Mouse (Mus musculus): Measurements from ENCODE around the gene Gm26602. TPM values are rescaled to one million over a fixed set of nuclear protein-coding genes. Genes with fewer than 3 reads are reported as not detected.
A peak's percentile ranks its signal among the peaks of the same experiment; 100 is the strongest.

Gene Gm26602
- polyA plus RNA-seq, 1 experiment from 2014 or later: 35.1 TPM

DNA sequence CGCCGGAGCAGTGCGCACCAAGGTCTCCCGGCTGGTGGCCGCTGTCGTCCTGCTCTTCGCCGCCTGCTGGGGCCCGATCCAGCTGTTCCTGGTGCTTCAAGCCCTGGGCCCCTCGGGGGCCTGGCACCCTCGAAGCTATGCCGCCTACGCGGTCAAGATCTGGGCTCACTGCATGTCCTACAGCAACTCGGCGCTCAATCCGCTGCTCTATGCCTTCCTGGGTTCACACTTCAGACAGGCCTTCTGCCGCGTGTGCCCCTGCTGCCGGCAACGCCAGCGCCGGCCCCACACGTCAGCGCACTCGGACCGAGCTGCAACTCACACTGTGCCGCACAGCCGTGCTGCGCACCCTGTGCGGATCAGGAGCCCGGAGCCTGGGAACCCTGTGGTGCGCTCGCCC is 10.9 kb downstream of the Gm26602 start:
- Histone ChIP-seq H3K4me3 (replicated peaks) (peak overlapping the region; percentile 24), H3K27me3 (peaks cover 71% of the 10 kb centered on the region), H3K4me1 (peaks cover 48% of the 10 kb centered on the region), H3K36me3 (replicated peaks) (no peaks in the 10 kb centered on the region), H3K9me3 (no peaks in the 10 kb centered on the region), H3K27ac (no peak overlapping the region), H3K9ac (no peak overlapping the region; the same call in 1 of the 2 replicates), H3K4me2 (peak overlapping the region; percentile 38)
- WGBS: under 1% methylated on average over 34 of the region's 34 CpGs
- ATAC-seq (ENCODE audit: low FRiP score): no peak

DNA sequence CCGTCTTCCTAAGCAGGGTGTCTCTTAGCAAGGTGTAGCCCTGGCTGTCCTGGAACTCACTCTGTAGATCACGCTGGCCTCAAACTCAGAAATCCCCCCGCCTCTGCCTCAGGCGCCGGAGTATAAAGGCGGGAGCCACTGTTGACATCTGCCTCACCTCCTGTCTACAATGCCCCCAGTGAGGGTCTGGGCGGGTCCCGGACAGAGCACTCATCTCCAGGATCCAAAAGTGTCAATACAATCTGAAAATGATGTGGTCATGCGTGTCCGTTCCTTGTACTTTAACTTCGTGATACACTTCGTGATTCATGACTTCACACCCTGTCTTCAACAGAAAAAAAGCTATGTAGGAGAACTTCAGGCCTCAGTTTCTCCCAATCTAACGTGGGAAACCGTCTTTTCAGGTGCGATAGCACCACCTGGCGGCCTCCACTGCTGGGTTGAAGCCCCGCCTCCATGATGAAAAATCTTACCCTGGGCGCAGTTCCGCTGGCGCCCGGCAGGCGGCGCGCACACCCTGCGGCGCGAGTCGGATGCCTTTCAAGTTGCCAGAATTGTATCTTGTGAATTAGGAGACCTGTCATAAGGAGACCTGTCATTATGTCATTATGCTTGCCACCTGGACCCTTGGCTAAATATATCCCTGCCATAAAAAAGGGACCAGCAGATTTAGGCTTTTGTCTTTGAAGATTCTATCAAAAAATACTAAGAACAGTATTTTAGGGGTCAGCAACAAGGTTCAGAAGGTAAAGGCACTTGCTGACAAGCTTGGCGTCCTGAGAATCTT is 14.5 kb downstream of the Gm26602 start:
- H3K27me3 ChIP-seq: peaks cover 42% of the 10 kb centered on the region
- WGBS: 12% methylated on average over 29 of the region's 29 CpGs
- H3K4me2 ChIP-seq: no peak overlapping the region
- ATAC-seq (ENCODE audit: low FRiP score): peak; percentile 2; the same call in 1 of the 2 replicates
- 0 out of 2 replicates have a peak overlapping the region, but pooled peaks have one; percentile 90 for H3K4me3 ChIP-seq (replicated peaks)
- 0 out of 2 replicates have a peak overlapping the region, but pooled peaks have one; percentile 8 for H3K27ac ChIP-seq
- no peaks in the 10 kb centered on the region for H3K36me3 ChIP-seq (replicated peaks)
- H3K4me1 ChIP-seq: peaks cover 51% of the 10 kb centered on the region
- H3K9ac ChIP-seq: no peak overlapping the region
- no peaks in the 10 kb centered on the region for H3K9me3 ChIP-seq

DNA sequence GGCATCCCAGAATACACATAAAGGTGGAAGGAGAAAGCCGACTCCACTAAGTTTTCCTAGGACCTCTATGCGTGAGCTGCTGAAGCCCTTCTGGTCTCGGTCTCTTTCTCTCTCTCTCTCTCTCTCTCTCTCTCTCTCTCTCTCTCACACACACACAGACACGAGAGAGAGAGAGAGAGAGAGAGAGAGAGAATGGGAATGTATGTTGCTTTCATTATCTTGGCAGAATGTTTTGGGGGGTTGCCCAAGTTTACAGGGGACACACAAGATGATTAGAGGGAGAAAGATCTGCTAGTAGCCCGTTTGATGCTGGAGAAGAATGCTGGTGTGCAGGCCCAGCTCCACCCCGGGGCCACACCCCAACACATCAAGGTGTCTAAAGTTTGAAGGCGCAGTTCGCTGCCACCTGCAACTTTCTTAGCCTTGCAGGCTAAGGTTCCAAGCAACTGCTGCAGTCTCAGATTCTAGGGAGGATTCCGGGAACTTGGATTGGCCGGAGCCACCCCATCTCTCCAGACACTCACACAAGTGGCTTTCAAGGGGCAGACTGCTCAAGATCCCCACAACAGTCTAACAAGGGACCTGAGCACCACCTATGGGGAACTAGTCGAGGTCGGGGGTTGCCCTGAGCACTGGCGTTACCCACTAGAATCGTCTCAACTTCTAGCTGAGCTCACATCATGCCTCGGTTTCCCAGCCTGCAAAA is 15.3 kb downstream of the Gm26602 start:
- peaks cover 34% of the 10 kb centered on the region for H3K27me3 ChIP-seq
- peak overlapping the region; percentile 89 for H3K4me2 ChIP-seq
- peaks cover 45% of the 10 kb centered on the region for H3K4me1 ChIP-seq
- 13% methylated on average over 15 of the region's 15 CpGs for WGBS
- peak overlapping the region; percentile 90 for H3K4me3 ChIP-seq (replicated peaks)
- H3K9me3 ChIP-seq: no peaks in the 10 kb centered on the region
- H3K27ac ChIP-seq: peak overlapping the region; percentile 65
- peaks cover 4% of the 10 kb centered on the region for H3K36me3 ChIP-seq (replicated peaks)
- peak; percentile 10; the same call in 1 of the 2 replicates for ATAC-seq (ENCODE audit: low FRiP score)
- H3K9ac ChIP-seq: peak overlapping the region; percentile 87

DNA sequence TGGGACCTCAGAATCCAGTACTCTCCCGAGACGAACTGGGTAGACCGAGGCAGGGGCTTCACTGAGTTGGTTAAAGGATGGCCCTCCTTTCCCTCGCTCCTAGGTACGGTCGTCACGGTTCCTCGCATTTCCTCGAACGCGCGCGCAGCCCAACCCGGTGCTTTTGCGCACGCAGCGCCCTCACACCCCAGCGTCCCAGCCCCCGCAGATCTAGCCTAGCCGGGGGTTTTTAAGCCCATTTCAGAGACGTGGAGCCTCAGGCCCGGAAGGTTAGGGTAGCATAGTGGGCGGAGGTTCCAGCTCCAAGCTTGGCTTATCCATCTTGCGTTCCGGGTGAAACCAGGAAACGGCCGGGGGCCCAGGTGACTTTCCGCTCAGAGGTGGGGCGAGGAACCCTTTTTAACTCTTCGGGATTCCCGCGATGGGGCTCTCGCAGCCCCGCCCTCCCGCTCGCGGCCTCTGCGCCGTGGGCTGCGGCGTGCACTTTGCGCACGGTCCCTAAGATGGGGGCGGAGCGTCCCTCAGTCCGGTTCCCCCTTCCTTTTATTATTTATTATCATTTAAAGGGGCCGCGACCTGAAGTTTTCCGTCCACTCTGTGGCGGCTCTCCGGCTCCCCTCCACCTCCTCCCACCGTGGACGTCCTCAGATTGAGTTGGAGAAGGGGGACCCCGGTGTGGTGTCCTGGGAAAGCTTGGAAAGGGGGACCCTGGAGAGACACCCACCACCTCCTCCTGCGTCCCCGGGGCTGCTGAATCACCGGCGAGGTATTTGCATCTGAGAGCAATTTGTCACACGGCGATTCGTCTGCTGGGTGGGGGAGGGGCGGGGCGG is 16.1 kb downstream of the Gm26602 start, which contains the start of gene Arid3a:
TSS of gene Arid3a (plus strand) at position 553 of the 833 bp plus-strand sequence.
- ATAC-seq (ENCODE audit: low FRiP score): peak; percentile 80
- peaks cover 38% of the 10 kb centered on the region for H3K4me1 ChIP-seq
- H3K4me3 ChIP-seq (replicated peaks): peak within 1 kb of the TSS; percentile 90
- under 1% methylated on average over 63 of the region's 63 CpGs for WGBS
- H3K9me3 ChIP-seq: no peaks in the 10 kb centered on the region
- H3K27me3 ChIP-seq: peaks cover 27% of the 10 kb centered on the region
- H3K9ac ChIP-seq: peak within 1 kb of the TSS; percentile 87
- H3K4me2 ChIP-seq: peak within 1 kb of the TSS; percentile 89
- H3K36me3 ChIP-seq (replicated peaks): peaks cover 12% of the 10 kb centered on the region
- H3K27ac ChIP-seq: peak within 1 kb of the TSS; percentile 92

DNA sequence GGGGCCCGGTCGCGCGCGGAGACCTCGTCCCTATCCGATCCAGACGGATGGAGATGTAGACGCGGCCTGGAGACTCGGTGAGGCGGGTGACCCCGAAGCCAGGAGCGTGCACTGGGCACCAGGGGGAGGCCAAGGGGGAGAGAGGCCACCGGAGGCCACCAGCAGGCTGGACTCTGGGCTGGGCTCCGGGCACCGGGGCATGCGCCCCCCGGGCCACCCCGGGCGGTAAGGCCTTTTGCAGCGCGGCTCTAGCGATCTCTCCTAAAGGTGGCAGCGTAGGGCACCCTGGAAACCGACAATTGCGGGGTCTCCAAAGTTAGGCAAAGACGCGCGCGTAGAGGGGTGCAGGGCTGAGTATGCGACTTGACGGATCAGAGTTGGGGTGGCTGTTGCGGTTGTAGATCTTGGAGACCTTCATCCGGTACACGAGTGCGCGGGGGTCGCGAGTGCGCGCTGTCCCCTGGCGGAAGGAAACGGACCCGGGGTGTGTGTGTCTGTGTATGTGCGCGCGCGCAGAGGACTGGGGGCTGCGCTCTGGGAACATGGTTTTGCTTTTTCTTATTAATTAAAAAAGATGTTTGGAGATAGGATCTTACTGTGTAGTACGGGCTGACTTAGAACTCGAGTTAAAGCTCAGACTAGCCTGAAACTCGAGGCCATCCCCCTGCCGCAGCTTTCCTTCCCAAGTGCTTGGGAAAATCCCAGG is 16.8 kb downstream of the Gm26602 start:
- H3K27ac ChIP-seq: peak overlapping the region; percentile 92
- H3K9me3 ChIP-seq: no peaks in the 10 kb centered on the region
- peaks cover 43% of the 10 kb centered on the region for H3K4me1 ChIP-seq
- peak overlapping the region; percentile 89 for H3K4me2 ChIP-seq
- WGBS: under 1% methylated on average over 54 of the region's 54 CpGs
- H3K9ac ChIP-seq: peak overlapping the region; percentile 87
- H3K4me3 ChIP-seq (replicated peaks): peak overlapping the region; percentile 90
- H3K27me3 ChIP-seq: peaks cover 19% of the 10 kb centered on the region
- peaks cover 19% of the 10 kb centered on the region for H3K36me3 ChIP-seq (replicated peaks)
- peak; percentile 44 for ATAC-seq (ENCODE audit: low FRiP score)

DNA sequence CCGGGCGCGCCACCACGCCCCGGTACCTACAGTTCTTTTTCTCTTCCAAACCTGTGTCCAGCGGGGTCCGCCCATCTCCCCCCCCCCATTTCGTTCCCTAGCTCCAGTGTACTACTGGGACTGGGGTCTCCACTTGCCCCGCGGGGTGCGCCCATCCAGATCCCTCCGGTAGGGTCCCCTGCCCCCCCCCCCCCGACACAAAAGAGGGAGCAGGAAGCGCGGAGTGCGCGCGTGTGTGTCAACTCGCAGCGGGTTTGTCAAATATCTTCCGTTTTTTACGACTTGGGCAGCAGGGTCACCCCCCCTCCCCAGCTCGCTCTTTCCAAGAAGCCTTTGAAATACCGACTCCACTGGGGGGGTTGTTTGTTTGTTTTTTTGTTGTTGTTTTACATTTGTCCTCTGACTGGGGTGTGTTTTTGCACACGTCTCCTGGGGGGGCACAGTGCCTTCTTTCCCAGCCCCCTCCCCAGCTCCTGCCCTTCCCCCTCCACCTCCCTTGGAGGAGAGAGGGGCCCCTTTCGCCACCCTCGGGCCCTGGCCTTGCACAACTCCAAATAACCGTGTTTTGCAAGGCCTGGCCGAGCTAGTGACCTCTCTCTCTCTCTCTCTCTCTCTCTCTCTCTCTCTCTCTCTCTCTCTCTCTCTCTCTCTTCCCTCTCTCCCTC is 17.5 kb downstream of the Gm26602 start:
- under 1% methylated on average over 28 of the region's 29 CpGs for WGBS
- peaks cover 12% of the 10 kb centered on the region for H3K27me3 ChIP-seq

DNA sequence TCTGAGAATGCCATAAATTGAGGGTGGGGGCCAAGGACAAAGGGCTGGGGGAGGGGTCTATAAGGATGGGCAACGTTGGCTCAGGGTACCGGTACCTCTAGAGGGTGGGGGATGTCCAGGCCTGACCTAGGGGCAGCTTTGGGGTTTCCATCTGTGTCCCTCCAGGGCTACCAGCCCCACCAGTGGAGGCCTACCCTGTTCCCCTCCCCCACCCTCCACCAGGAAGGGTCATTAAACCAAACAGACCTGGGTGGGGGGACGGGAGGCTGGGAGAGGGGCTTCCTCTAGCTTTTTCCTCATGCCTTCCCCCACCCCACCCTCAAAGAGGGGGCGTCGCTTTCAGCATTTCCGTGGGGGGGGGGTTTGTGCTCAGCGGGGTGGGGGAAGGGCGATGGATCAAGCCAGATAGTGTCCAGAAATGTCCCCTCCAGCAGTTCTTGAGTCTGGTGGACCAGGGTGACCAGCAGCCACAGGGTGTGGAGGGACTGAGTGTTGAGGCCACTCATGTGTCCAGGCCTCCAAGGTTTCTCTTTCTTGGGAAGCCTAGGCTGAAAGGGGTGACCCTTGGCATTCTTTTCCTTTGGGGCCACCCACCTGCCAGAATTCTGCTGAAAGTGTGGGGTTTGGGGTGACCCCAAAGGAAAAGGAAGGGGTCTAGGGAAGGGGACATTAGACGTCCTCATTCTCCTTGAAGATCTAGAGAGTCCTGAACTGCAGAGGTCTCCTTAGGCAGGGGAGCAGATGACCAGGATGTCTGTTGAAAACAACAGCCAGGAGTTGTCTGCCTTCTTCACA is 18.4 kb downstream of the Gm26602 start:
- H3K4me1 ChIP-seq: peaks cover 59% of the 10 kb centered on the region
- no peaks in the 10 kb centered on the region for H3K9me3 ChIP-seq
- ATAC-seq (ENCODE audit: low FRiP score): no peak
- 25% methylated on average over 9 of the region's 9 CpGs for WGBS
- peak overlapping the region; percentile 92; the same call in 1 of the 2 replicates for H3K27ac ChIP-seq
- peak overlapping the region; percentile 90 for H3K4me3 ChIP-seq (replicated peaks)
- peak overlapping the region; percentile 87 for H3K9ac ChIP-seq
- H3K27me3 ChIP-seq: peaks cover 3% of the 10 kb centered on the region
- peak overlapping the region; percentile 89 for H3K4me2 ChIP-seq
- peaks cover 36% of the 10 kb centered on the region for H3K36me3 ChIP-seq (replicated peaks)

More for the DNA sequence above, 17.5 kb downstream of the Gm26602 start:
- Histone ChIP-seq H3K9me3 (no peaks in the 10 kb centered on the region), H3K27ac (peak overlapping the region; percentile 92), H3K4me1 (peaks cover 50% of the 10 kb centered on the region), H3K9ac (peak overlapping the region; percentile 87), H3K4me3 (replicated peaks) (peak overlapping the region; percentile 90), H3K36me3 (replicated peaks) (peaks cover 26% of the 10 kb centered on the region), H3K4me2 (peak overlapping the region; percentile 89)
- no peak for ATAC-seq (ENCODE audit: low FRiP score)

DNA sequence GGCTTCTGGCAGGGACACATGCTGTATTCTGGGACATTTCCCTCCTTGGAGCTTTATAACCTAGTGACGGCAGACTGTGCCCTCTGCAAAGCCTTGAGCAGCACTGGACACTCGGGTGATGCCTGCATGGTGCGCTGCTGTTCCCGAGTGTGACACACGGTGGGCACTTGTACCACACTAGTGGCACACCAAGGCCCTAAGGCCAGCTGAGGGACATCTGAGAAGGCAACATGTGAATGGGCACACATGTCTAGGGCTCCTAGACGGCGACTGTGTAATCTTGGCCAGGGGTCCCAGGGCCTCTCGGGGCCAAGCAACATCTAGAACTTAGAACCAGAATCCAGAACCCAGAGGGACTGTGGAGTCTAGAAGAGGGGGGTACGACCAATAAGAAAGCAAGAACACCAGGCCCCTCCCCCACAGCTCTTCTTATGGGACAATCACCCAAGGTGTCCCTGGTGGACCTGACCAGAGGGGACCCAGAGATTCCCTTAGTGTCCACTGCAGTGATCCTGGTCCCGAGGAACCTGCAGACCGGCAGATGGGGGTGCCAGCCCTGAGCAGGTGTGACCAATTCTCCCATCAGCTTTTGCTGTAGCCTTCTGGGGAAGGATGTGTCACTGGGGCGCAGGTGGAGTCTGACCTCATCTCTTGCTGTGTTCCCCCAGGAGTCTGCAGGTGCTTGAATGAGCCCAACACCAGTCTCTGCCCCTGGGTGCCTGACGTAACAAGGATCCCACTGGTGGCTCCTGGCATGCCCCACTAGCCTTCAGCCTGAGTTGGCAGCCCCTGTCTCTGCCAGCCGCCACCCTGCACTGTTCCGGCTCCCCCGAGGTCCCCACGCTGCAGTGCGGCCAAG is 19.5 kb downstream of the Gm26602 start:
- Histone ChIP-seq H3K4me2 (no peak overlapping the region; the same call in 1 of the 2 replicates), H3K9ac (no peak overlapping the region), H3K4me1 (peaks cover 62% of the 10 kb centered on the region), H3K27me3 (no peaks in the 10 kb centered on the region), H3K9me3 (no peaks in the 10 kb centered on the region), H3K27ac (0 out of 2 replicates have a peak overlapping the region, but pooled peaks have one; percentile 92), H3K4me3 (replicated peaks) (no peak overlapping the region), H3K36me3 (replicated peaks) (peaks cover 39% of the 10 kb centered on the region)
- 90% methylated on average over 18 of the region's 18 CpGs for WGBS
- no peak for ATAC-seq (ENCODE audit: low FRiP score)

DNA sequence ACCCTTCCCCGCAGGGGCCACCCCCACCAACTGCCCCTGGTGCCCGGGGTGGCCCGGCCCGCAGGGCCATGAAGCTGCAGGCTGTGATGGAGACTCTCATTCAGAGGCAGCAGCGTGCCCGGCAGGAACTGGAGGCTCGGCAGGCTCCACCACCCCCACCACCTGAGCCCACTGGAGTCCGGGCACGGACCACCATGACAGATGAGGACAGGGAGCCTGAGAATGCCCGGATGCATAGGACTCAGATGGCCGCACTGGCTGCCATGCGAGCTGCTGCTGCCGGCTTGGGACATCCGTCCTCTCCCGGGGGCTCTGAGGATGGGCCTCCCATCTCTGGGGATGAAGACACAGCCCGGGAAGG is 20.1 kb downstream of the Gm26602 start:
- no peak overlapping the region for H3K9ac ChIP-seq
- no peak overlapping the region; the same call in 1 of the 2 replicates for H3K4me2 ChIP-seq
- peaks cover 57% of the 10 kb centered on the region for H3K4me1 ChIP-seq
- no peak overlapping the region for H3K27ac ChIP-seq
- no peak for ATAC-seq (ENCODE audit: low FRiP score)
- WGBS: 90% methylated on average over 16 of the region's 16 CpGs
- no peaks in the 10 kb centered on the region for H3K9me3 ChIP-seq
- no peaks in the 10 kb centered on the region for H3K27me3 ChIP-seq
- no peak overlapping the region for H3K4me3 ChIP-seq (replicated peaks)
- peaks cover 40% of the 10 kb centered on the region for H3K36me3 ChIP-seq (replicated peaks)

DNA sequence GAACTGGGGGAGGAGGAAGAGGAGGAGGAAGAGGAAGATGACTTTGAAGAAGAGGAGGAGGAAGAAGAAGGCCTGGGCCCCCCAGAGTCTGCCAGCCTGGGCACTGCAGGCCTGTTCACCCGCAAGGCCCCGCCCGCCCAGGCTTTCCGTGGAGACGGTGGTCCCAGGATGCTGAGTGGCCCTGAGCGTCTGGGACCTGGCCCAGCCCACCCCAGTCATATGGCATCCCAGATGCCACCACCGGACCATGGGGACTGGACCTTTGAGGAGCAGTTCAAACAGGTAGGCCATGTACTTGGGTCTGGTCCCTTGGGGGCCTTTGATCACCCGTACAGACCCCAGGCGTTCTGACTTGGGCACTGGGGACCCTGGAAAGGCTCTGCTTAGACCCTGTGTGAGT is 21.1 kb downstream of the Gm26602 start:
- Histone ChIP-seq H3K4me2 (no peak overlapping the region), H3K9me3 (no peaks in the 10 kb centered on the region), H3K36me3 (replicated peaks) (peaks cover 40% of the 10 kb centered on the region), H3K4me3 (replicated peaks) (no peak overlapping the region), H3K9ac (no peak overlapping the region), H3K27ac (0 out of 2 replicates have a peak overlapping the region, but pooled peaks have one; percentile 9), H3K27me3 (no peaks in the 10 kb centered on the region), H3K4me1 (peaks cover 54% of the 10 kb centered on the region)
- 86% methylated on average over 9 of the region's 9 CpGs for WGBS
- ATAC-seq (ENCODE audit: low FRiP score): no peak
